Mouse (Mus musculus): ENCODE results near the gene Smyd1.

Gene Smyd1

DNA sequence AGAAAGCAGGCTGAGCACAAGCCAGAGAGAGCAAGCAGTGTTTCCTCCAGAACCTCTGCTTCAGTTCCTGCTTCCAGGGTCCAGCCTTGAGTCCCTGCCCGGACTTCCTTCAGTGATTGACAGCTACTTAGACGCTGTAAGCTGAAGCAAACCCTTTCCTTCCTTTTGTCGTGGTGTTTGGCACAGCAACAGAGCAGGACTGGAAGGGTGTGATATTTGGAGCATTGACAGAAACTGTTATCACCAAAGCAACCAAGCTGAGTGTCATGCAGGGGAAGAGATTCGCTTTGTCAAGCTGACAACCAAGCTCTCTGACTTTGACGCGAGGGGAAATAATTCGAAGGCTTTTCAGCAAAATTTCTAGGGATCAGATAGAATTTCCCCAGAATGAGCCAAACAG is 110.1 kb downstream of the Smyd1 start:
- DNase-seq (ENCODE audit: low read depth, low spot score) = no peak

- DNase-seq (ENCODE audit: low read depth, low spot score) = no peak
These were observed 113.3 kb downstream of the Smyd1 start for GRCm38 (mm10) chr6:71208691-71209090.

GRCm38 (mm10) chr6:71204166-71204565 is 117.9 kb downstream of the Smyd1 start:
- DNase-seq (ENCODE audit: low read depth, low spot score) = no peak

DNA sequence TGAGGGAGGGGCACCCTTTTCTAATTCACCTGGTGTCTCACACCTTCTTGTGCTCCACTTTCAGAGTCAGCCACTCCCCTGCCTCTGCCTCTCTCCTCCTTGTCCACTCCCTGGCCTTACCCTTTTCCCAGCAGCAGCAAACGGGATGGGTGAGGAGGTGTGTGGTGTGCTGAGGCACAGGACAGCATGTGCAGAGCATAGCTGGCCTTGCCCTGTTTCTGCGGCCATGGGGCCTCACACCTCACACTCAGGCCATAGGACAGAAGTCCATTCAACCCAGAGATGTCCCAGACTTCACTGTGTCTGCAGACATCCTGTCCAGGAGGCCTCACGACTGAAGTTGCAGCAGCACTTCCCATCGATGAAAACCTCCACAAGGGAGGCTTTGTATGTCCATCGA is 118.4 kb downstream of the Smyd1 start:
- no peak for DNase-seq (ENCODE audit: low read depth, low spot score)

DNA sequence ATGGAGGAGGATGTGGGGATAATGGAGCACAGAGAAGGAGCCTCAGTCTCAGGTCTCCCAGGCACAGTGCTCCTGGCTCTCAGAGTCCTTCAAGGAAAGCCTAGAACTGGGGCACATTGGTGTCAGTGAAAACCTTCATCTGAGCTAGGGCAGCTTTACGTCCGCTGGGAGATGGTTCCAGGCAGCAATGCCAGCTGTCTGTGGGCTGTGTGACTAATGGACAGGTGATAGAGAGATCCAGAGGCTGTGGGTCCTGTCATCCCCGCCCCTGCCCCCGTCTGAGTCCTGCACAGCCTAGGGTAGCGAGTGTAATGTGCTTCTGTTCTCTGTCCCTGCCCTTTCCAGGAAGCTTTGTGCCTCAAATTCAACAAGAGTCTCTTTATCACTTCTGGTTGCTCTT is 120.1 kb downstream of the Smyd1 start:
- DNase-seq (ENCODE audit: low read depth, low spot score) = no peak

DNA sequence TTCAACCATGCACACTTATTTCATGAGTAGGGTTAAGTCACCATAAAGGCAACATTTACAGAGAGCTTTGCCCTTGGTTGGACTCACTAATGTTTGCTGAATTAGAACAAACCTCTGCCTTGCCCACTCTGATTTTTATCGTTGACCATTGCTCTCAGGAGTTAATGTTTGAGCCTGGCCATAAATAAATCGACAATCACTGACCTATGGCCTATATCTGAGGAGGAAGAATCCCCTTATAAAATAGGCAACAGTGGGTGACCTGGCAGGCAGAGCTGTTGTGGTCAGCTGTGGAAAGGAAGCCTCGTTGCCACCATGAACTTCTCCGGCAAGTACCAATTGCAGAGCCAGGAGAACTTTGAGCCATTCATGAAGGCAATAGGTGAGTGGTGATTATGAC is 122.4 kb downstream of the Smyd1 start, which contains the start of gene Fabp1:
TSS of gene Fabp1 (plus strand) at position 216 of the 400 bp plus-strand sequence.
- no peak for DNase-seq (ENCODE audit: low read depth, low spot score)

GRCm38 (mm10) chr6:71197636-71198535 is 124.1 kb downstream of the Smyd1 start:
- DNase-seq (ENCODE audit: low read depth, low spot score) = no peak

DNA sequence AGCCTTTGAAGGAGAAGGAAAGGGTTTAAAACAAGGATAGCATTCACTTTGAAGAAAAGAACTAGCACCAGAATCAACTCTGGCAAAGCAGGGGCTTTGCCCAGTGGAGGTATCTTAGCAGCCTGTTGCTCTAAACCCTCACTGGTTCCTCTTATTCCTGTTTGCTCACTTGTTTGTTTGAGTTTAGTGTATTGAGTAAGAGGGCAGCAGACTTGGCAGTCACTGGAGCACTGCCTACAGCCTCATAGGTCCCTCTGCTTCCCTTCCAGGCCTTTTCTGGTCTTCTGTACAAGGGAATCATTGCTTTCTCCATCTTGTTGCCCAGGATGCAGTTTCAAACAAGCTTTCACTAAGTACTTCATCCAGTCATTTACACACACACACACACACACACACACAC is 125.9 kb downstream of the Smyd1 start:
- no peak for DNase-seq (ENCODE audit: low read depth, low spot score)

DNA sequence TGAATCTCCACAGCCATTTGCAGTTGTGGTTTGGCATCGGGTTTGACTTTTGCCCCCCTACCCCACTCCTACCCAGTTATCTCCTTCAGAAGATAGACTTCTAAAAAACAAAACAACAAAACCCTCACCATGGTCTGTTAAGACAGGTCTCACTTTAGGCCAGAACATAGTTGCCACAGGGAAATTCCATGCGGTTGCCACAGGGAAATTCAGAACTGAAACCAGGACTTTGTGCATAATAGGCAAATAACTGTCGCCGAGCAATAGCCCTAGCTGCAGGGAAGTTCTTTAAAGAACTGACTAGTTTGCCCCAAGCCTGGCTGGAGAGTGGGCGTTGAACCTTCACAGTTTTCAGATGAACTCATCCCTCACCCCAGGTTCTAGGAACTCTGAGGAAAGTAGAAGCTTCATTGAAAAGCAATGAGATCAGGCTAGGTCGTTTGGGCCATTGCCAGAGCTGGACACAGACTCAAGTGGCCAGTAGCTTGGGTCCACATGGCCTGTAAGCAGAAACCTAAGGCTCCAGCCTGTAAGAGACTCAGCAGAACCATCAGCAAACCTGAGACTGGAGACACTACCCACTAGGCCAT is 128.8 kb downstream of the Smyd1 start:
- DNase-seq (ENCODE audit: low read depth, low spot score) = no peak

DNA sequence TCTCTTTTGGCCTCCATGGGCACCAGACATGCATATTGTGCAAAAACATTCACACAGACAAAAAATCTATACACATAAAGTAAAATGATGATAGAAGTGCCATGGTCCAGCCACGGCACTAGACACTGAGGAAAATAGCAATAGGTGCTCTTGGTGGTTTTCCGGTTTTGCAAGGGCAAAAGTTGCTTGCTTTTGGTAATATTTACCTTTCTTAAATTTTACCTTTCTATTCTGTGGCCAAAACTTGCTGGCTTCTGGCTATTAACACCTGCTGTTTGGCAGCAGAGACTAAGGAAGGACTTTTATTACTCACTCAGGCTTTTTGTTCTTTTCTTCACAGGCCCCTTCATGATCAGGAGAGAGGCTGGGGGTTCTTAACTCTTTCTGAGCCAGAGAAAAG is 131.5 kb downstream of the Smyd1 start:
- no peak for DNase-seq (ENCODE audit: low read depth, low spot score)

GRCm38 (mm10) chr6:71189578-71189977 is 132.5 kb downstream of the Smyd1 start:
- no peak for DNase-seq (ENCODE audit: low read depth, low spot score)

DNA sequence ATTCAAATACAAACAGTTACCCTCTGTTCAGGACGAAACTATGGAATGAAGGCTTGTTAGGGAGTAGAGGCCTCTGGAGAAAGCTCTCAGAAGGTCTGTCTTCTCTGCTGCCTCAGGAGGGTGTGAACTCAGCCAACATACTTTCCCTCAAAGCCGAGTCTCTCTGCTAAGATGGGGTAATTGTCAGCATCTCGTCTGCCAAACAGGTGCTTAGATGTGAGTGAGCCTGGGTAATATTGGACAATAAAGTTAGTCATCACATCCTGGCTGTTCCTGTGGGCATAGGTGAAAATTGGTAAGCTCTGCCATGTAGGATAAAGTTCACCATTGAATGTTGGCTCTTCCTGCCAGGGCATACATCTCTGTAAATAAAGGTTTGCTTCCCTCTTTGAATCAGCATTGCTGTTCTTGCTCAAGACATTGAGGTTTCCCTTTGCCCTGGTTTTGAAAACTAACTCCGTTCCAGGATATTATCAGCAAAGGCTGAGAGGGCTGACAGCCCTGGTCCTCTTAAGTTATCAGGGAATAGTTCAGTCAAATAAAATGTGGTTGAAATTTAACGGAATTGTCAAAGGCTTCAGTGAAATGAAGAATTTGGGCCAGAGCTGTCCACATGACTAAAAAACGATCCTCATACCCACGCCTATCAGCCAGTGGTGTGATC is 137.0 kb downstream of the Smyd1 start:
- DNase-seq (ENCODE audit: low read depth, low spot score) = no peak

GRCm38 (mm10) chr6:71180596-71180995 is 141.4 kb downstream of the Smyd1 start:
- no peak for DNase-seq (ENCODE audit: low read depth, low spot score)

GRCm38 (mm10) chr6:71172812-71173580 is 149.0 kb downstream of the Smyd1 start:
- no peak for DNase-seq (ENCODE audit: low read depth, low spot score)

- DNase-seq (ENCODE audit: low read depth, low spot score) = peak; percentile 51
These were observed 155.4 kb downstream of the Smyd1 start for GRCm38 (mm10) chr6:71166551-71167169.

GRCm38 (mm10) chr6:71164394-71164793 is 157.6 kb downstream of the Smyd1 start:
- no peak for DNase-seq (ENCODE audit: low read depth, low spot score)
